Mouse (Mus musculus) CD4-positive, CD25-positive, alpha-beta regulatory T cell, adult 2 months (primary cell): Measurements from ENCODE around the gene Plcd3.

Experiments used
- DNase-seq: peaks from one replicate; pipeline ENCODE4 v3.0.0-alpha.2; 2012; ENCODE audit warnings: low read depth, low spot score

Plcd3 gene

GRCm38 (mm10) chr11:103101481-103101865 is at the start of gene Plcd3, which contains the start of gene Acbd4:
TSS of gene Plcd3 (minus strand) at chr11:103101658.
TSS of gene Acbd4 (plus strand) at chr11:103101682.
- DNase-seq: peak; percentile 70

GRCm38 (mm10) chr11:103149771-103150170 is 48.3 kb upstream of the Plcd3 start:
- DNase-seq: no peak

- DNase-seq: no peak
Observed at GRCm38 (mm10) chr11:103147766-103148165, 46.3 kb upstream of the Plcd3 start.

GRCm38 (mm10) chr11:103146386-103146785 is 44.9 kb upstream of the Plcd3 start:
- no peak for DNase-seq

- no peak for DNase-seq
Observed at GRCm38 (mm10) chr11:103144309-103145285, 43.1 kb upstream of the Plcd3 start.

GRCm38 (mm10) chr11:103142441-103143182 is 41.2 kb upstream of the Plcd3 start:
- peak; percentile 88 for DNase-seq

- DNase-seq: no peak
Observed at GRCm38 (mm10) chr11:103141944-103142255, 40.4 kb upstream of the Plcd3 start.

GRCm38 (mm10) chr11:103141101-103141943 is 39.9 kb upstream of the Plcd3 start:
- no peak for DNase-seq

GRCm38 (mm10) chr11:103140763-103141100 is 39.3 kb upstream of the Plcd3 start:
- no peak for DNase-seq

GRCm38 (mm10) chr11:103139951-103140762 is 38.7 kb upstream of the Plcd3 start:
- DNase-seq: no peak

- DNase-seq: no peak
Observed at GRCm38 (mm10) chr11:103136039-103136577, 34.6 kb upstream of the Plcd3 start.

GRCm38 (mm10) chr11:103134221-103134620 is 32.8 kb upstream of the Plcd3 start:
- DNase-seq: no peak

- DNase-seq: peak; percentile 29
Observed at GRCm38 (mm10) chr11:103133456-103134185, 32.2 kb upstream of the Plcd3 start.

GRCm38 (mm10) chr11:103132576-103133455 is 31.4 kb upstream of the Plcd3 start:
- peak; percentile 100 for DNase-seq

- peak; percentile 62 for DNase-seq
Observed at GRCm38 (mm10) chr11:103131701-103132575, 30.5 kb upstream of the Plcd3 start, which contains the start of gene Hexim2. TSS of gene Hexim2 (plus strand) at chr11:103132429.

GRCm38 (mm10) chr11:103120315-103120714 is 18.9 kb upstream of the Plcd3 start:
- no peak for DNase-seq

- no peak for DNase-seq
Observed at GRCm38 (mm10) chr11:103119609-103120008, 18.2 kb upstream of the Plcd3 start.

- DNase-seq: no peak
Observed at GRCm38 (mm10) chr11:103118866-103119265, 17.4 kb upstream of the Plcd3 start.
